In genomic region chr7:105751491-105752433, GRCm38 (mm10) we compare ENCODE assay signal across 8 mouse cellular contexts. TPM values are rescaled to one million over a fixed set of nuclear protein-coding genes. Genes with fewer than 3 reads are reported as not detected.
DNase-seq lines count a peak whose midpoint lies in the region; ATAC-seq and TF ChIP-seq lines count a peak whose summit lies in the region.

Tpp1 (minus strand) TSS chr7:105752235.

- peak; percentile 89 for DNase-seq in c-Kit-negative CD71-positive TER-119-positive erythroid progenitor cells, embryonic 14.5 days (ENCODE audit: low read depth, low spot score)
- peak; percentile 87 for DNase-seq in forebrain, embryonic 10.5 days (ENCODE audit: extremely low spot score, low spot score)
- DNase-seq in kidney, postnatal 25 days: peak; percentile 93
- peak; percentile 84 to 88 (median 87) for DNase-seq in liver, embryonic 14.5 days (ENCODE audit: low read depth in 3 of 3, low spot score in 3 of 3)
- DNase-seq in neural tube, embryonic 11.5 days (ENCODE audit: low spot score): peak; percentile 85
- peak; percentile 93 for DNase-seq in stomach, postnatal 0 days (ENCODE audit: low spot score)

- peak within 1 kb of the TSS; percentile 87 for H3K27ac ChIP-seq in forebrain, embryonic 10.5 days
- H3K27ac ChIP-seq in heart, embryonic 15.5 days: 0 out of 2 replicates have a peak within 1 kb of the TSS, but pooled peaks have one; percentile 17
- H3K27ac ChIP-seq in liver, embryonic 14.5 days: peak within 1 kb of the TSS; percentile 57
- H3K27ac ChIP-seq in neural tube, embryonic 11.5 days (ENCODE audit: low read depth, low read length): no peak within 1 kb of the TSS
- H3K27ac ChIP-seq in stomach, postnatal 0 days (replicated peaks): peak within 1 kb of the TSS; percentile 65

- peak; percentile 100 for ATAC-seq in CD4-positive, CD25-positive, alpha-beta regulatory T cell, adult 4 months
- ATAC-seq in heart, embryonic 15.5 days (replicated peaks; ENCODE audit: insufficient number of reproducible peaks, insufficient read depth, low FRiP score, low read depth): peak; percentile 91
- ATAC-seq in liver, embryonic 14.5 days (ENCODE audit: insufficient read depth): peak; percentile 88
- ATAC-seq in neural tube, embryonic 11.5 days (ENCODE audit: insufficient read depth, low FRiP score, low TSS enrichment): peak; percentile 95
- peak; percentile 95 for ATAC-seq in stomach, postnatal 0 days (ENCODE audit: low FRiP score, low TSS enrichment)

- WGBS in forebrain, embryonic 10.5 days: 24% methylated on average over 20 of the region's 20 CpGs
- 18% methylated on average over 20 of the region's 20 CpGs for WGBS in heart, embryonic 15.5 days
- 15% methylated on average over 20 of the region's 20 CpGs for WGBS in liver, embryonic 14.5 days (ENCODE audit: insufficient replicate concordance)
- 24% methylated on average over 20 of the region's 20 CpGs for WGBS in neural tube, embryonic 11.5 days
- WGBS in stomach, postnatal 0 days: 18% methylated on average over 20 of the region's 20 CpGs

- no peak for TF ChIP-seq EP300 in liver, embryonic 14.5 days (IDR thresholded peaks at IDR 0.05; ENCODE audit: low read depth)
- no peak for TF ChIP-seq EP300 in stomach, postnatal 0 days (optimal IDR thresholded peaks at IDR 0.05)

- no peak for TF ChIP-seq CTCF in liver, embryonic 14.5 days (IDR thresholded peaks at IDR 0.05; ENCODE audit: low read depth)
- no peak for TF ChIP-seq CTCF in stomach, postnatal 0 days (IDR thresholded peaks at IDR 0.05; ENCODE audit: low read depth)

- H3K4me3 ChIP-seq in forebrain, embryonic 10.5 days: peak within 1 kb of the TSS; percentile 73
- H3K4me3 ChIP-seq in heart, embryonic 15.5 days: peak within 1 kb of the TSS; percentile 67
- peak within 1 kb of the TSS; percentile 85 to 95 for H3K4me3 ChIP-seq in liver, embryonic 14.5 days (ENCODE audit: insufficient read depth in 1 of 2, low read depth in 2 of 2, low read length in 2 of 2)
- peak within 1 kb of the TSS; percentile 55 for H3K4me3 ChIP-seq in neural tube, embryonic 11.5 days (ENCODE audit: low read depth, low read length)
- peak within 1 kb of the TSS; percentile 69 for H3K4me3 ChIP-seq in stomach, postnatal 0 days (ENCODE audit: low read depth, low read length)

- peaks cover 22% of the 10 kb centered on the region for H3K4me1 ChIP-seq in forebrain, embryonic 10.5 days
- peaks cover 8% of the 10 kb centered on the region for H3K4me1 ChIP-seq in heart, embryonic 15.5 days (replicated peaks)
- peaks cover 6 to 7% of the 10 kb centered on the region in 2 experiments for H3K4me1 ChIP-seq in liver, embryonic 14.5 days (replicated peaks; ENCODE audit: control insufficient read depth in 2 of 2, insufficient read depth in 2 of 2, low read length in 1 of 2)
- H3K4me1 ChIP-seq in neural tube, embryonic 11.5 days (ENCODE audit: control insufficient read depth, insufficient read depth, low read length): peaks cover 3% of the 10 kb centered on the region; the same call in 1 of the 2 replicates
- H3K4me1 ChIP-seq in stomach, postnatal 0 days (replicated peaks; ENCODE audit: control insufficient read depth, insufficient read depth): peaks cover 4% of the 10 kb centered on the region

- peak within 1 kb of the TSS; percentile 71 for H3K4me2 ChIP-seq in heart, embryonic 15.5 days
- peak within 1 kb of the TSS; percentile 80 for H3K4me2 ChIP-seq in liver, embryonic 14.5 days (ENCODE audit: low read depth)
- H3K4me2 ChIP-seq in neural tube, embryonic 11.5 days (ENCODE audit: low read depth): peak within 1 kb of the TSS; percentile 69
- peak within 1 kb of the TSS; percentile 91 for H3K4me2 ChIP-seq in stomach, postnatal 0 days (replicated peaks; ENCODE audit: low read depth)

- no peaks in the 10 kb centered on the region for H3K9me3 ChIP-seq in forebrain, embryonic 10.5 days
- no peaks in the 10 kb centered on the region for H3K9me3 ChIP-seq in heart, embryonic 15.5 days (replicated peaks)
- H3K9me3 ChIP-seq in liver, embryonic 14.5 days (ENCODE audit: control insufficient read depth, low read length): no peaks in the 10 kb centered on the region
- no peaks in the 10 kb centered on the region for H3K9me3 ChIP-seq in neural tube, embryonic 11.5 days (ENCODE audit: control insufficient read depth, low read length)
- no peaks in the 10 kb centered on the region for H3K9me3 ChIP-seq in stomach, postnatal 0 days (ENCODE audit: control insufficient read depth, low read length)

- peaks cover 75% of the 10 kb centered on the region for H3K36me3 ChIP-seq in forebrain, embryonic 10.5 days (replicated peaks)
- H3K36me3 ChIP-seq in heart, embryonic 15.5 days: peaks cover 29% of the 10 kb centered on the region
- H3K36me3 ChIP-seq in liver, embryonic 14.5 days (replicated peaks; ENCODE audit: control insufficient read depth, insufficient read depth, low read depth): peaks cover 1% of the 10 kb centered on the region; the same call in 1 of the 2 replicates
- H3K36me3 ChIP-seq in neural tube, embryonic 11.5 days (ENCODE audit: control insufficient read depth, insufficient read depth, low read length): peaks cover 28% of the 10 kb centered on the region
- peaks cover 2% of the 10 kb centered on the region for H3K36me3 ChIP-seq in stomach, postnatal 0 days (ENCODE audit: control insufficient read depth, insufficient read depth, low read length)

- no peaks in the 10 kb centered on the region for H3K27me3 ChIP-seq in forebrain, embryonic 10.5 days (ENCODE audit: poor library complexity, severe bottlenecking)
- no peaks in the 10 kb centered on the region for H3K27me3 ChIP-seq in heart, embryonic 15.5 days
- H3K27me3 ChIP-seq in liver, embryonic 14.5 days (ENCODE audit: control insufficient read depth, insufficient read depth, low read length): no peaks in the 10 kb centered on the region
- no peaks in the 10 kb centered on the region for H3K27me3 ChIP-seq in neural tube, embryonic 11.5 days (ENCODE audit: control insufficient read depth, insufficient read depth, low read length)
- no peaks in the 10 kb centered on the region for H3K27me3 ChIP-seq in stomach, postnatal 0 days (ENCODE audit: control insufficient read depth, insufficient read depth, low read length)

- peak within 1 kb of the TSS; percentile 73 for H3K9ac ChIP-seq in heart, embryonic 15.5 days
- H3K9ac ChIP-seq in liver, embryonic 14.5 days (replicated peaks): peak within 1 kb of the TSS; percentile 90
- H3K9ac ChIP-seq in neural tube, embryonic 11.5 days (ENCODE audit: low read length): peak within 1 kb of the TSS; percentile 68
- peak within 1 kb of the TSS; percentile 72 for H3K9ac ChIP-seq in stomach, postnatal 0 days (ENCODE audit: low read length)

RNA-seq across cellular contexts. Expression of gene Tpp1, which starts in this region (rescaled TPM):
- 100 to 1,000 TPM; 131 to 172 TPM for polyA plus RNA-seq in CD4-positive, CD25-positive, alpha-beta regulatory T cell, adult 4 months (2017; shearing (Covaris generic))
- polyA plus RNA-seq in forebrain, embryonic 10.5 days (2016; fragmentation: Nextera tagmentation; extraction: Ambion mirVana): 60.2 and 62.6 TPM in 2 replicates
- 72.8 and 77.1 TPM in 2 replicates for polyA plus RNA-seq in heart, embryonic 15.5 days (2015; fragmentation: Nextera tagmentation; extraction: Ambion mirVana)
- polyA plus RNA-seq in liver, embryonic 14.5 days (2012; rRNA removed): 34.1 and 41.9 TPM in 2 replicates
- 55.2 and 60.7 TPM in 2 replicates for polyA plus RNA-seq in liver, embryonic 14.5 days (2014; fragmentation: Nextera tagmentation; extraction: Ambion mirVana)
- polyA plus RNA-seq in neural tube, embryonic 11.5 days (2014; fragmentation: Nextera tagmentation; extraction: Ambion mirVana): 47.5 and 54.8 TPM in 2 replicates
- 46.1 and 52.6 TPM in 2 replicates for polyA plus RNA-seq in stomach, postnatal 0 days (2015; fragmentation: Nextera tagmentation; extraction: Ambion mirVana)
